Mouse (Mus musculus) neural tube, embryonic 14.5 days (tissue): ENCODE results near the gene Zpbp2. TPM values are rescaled to one million over a fixed set of nuclear protein-coding genes. Genes with fewer than 3 reads are reported as not detected.

ENCODE experiments used
- ATAC-seq: fragments of 200-750 bp; cut with Nextera tagmentation; 2 replicates; pipeline ENCODE4 v1.8.0; 2017; ENCODE audit warnings: low read depth, mild to moderate bottlenecking, moderate TSS enrichment, moderate library complexity
- H3K27ac ChIP-seq: fragments of 300-500 bp; sonication (generic); 2 replicates; pipeline ENCODE4 v1.5.1; 2014; ENCODE audit warnings: low read depth, mild to moderate bottlenecking, control low read depth, low read length, moderate library complexity, mixed read lengths
- H3K27me3 ChIP-seq: fragments of 300-500 bp; sonication (generic); 2 replicates; pipeline ENCODE4 v1.6.1; 2014; ENCODE audit warnings: low read length; ENCODE audit not compliant: control insufficient read depth, insufficient read depth
- H3K36me3 ChIP-seq: fragments of 300-500 bp; sonication (generic); 2 replicates; pipeline ENCODE4 v1.6.1; 2014; ENCODE audit warnings: low read length, mixed read lengths; ENCODE audit not compliant: control insufficient read depth, insufficient read depth
- H3K4me1 ChIP-seq: fragments of 300-500 bp; sonication (generic); 2 replicates; pipeline ENCODE4 v1.6.1; 2014; ENCODE audit warnings: low read length; ENCODE audit not compliant: control insufficient read depth, insufficient read depth
- H3K4me2 ChIP-seq: fragments of 300-500 bp; sonication (generic); 2 replicates; pipeline ENCODE4 v1.6.1; 2014; ENCODE audit warnings: mild to moderate bottlenecking, low read depth, low read length, control low read depth
- H3K4me3 ChIP-seq: fragments of 300-500 bp; sonication (generic); 2 replicates; pipeline ENCODE4 v1.5.1; 2014; ENCODE audit warnings: low read depth, low read length, control low read depth, mixed read lengths
- H3K9ac ChIP-seq: fragments of 300-500 bp; sonication (generic); replicated peaks from 2 replicates; pipeline ENCODE4 v1.6.1; 2014; ENCODE audit warnings: low read depth, mild to moderate bottlenecking, control low read depth, low read length, mixed read lengths
- H3K9me3 ChIP-seq: fragments of 300-500 bp; sonication (generic); 2 replicates; pipeline ENCODE4 v1.6.1; 2016; ENCODE audit warnings: low read length; ENCODE audit not compliant: control insufficient read depth
- WGBS: fragments of 180-500 bp; shearing (Covaris S2); extraction: QIAGEN DNeasy Blood & Tissue Kit; methylation state at CpG from one replicate; pipeline ENCODE4 v1.1.7; 2014; 5-methylcytosine and 5-hydroxymethylcytosine counted together
- polyA plus RNA-seq: library from polyadenylated mRNA; unstranded; fragments of >200 nt; fragmentation: Nextera tagmentation; extraction: Ambion mirVana; gene quantifications from 2 replicates; pipeline ENCODE4 v1.2.1, GENCODE M21; 2014

Gene Zpbp2
- polyA plus RNA-seq, 1 experiment from 2014 or later, result not detected

DNA sequence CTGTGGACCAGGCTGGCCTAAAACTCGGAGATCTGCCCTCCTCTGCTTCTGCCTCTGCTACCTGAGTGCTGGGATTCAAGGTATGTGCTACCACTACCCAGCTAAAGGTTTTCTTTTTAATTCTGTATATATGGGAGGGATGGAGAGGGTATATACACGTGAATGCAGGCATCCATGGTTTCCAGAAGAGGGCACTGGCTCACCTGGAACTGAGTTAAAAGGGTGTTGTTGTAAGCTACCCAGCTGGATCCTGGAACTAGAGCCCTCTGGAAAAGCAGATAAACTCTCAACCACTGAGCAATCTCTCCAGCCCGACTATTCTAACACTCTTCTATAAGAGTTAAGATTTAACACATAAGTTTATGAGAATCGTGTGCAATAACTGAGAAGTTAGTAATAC is 1.5 kb upstream of the Zpbp2 start:
- Histone ChIP-seq H3K36me3 (no peaks in the 10 kb centered on the region), H3K4me1 (0 out of 2 replicates have a peak, but pooled peaks cover 4% of the 10 kb centered on the region), H3K4me2 (no peak overlapping the region), H3K9ac (no peak overlapping the region), H3K4me3 (no peak overlapping the region), H3K9me3 (no peaks in the 10 kb centered on the region), H3K27me3 (peaks cover 42% of the 10 kb centered on the region), H3K27ac (no peak overlapping the region)
- ATAC-seq, result no peak
- WGBS, result 60% methylated on average over 4 of the region's 4 CpGs

DNA sequence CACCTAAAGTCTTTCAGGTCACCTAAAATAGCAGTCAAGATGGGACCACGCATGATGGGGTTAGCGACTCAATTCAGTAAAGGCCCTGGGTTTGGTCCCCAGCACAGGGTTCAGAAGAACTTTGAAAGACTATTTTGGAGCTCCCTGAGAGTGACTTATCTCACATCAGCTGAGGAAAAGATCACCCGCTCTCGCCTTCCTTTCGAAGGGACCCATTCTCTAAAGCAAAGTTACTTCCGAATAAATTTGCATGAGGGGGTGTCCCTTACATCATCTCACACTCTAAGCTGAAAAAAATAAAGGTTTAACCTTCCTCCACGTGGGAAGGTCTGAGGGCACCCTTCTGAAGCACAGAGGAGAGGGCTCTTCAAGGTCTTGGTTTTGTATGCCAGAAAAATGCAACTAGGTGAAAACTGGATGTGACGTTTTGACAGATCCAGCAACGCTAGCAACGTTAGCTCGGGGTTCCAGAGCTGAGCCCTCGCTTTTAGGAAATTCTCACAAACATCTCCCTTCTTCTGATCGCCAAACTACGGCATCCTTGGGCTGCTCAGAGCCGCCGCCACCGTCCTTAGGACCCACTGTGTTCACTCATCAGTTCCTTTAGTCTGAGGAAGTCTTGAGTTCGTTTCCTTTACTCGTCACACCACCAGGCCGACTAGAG is 454 bp upstream of the Zpbp2 start:
- Histone ChIP-seq H3K27me3 (peaks cover 34% of the 10 kb centered on the region), H3K4me1 (0 out of 2 replicates have a peak, but pooled peaks cover 4% of the 10 kb centered on the region), H3K4me2 (peak overlapping the region; percentile 63), H3K36me3 (no peaks in the 10 kb centered on the region), H3K4me3 (peak overlapping the region; percentile 60), H3K9ac (peak overlapping the region; percentile 59), H3K9me3 (no peaks in the 10 kb centered on the region), H3K27ac (peak overlapping the region; percentile 86)
- peak; percentile 19 for ATAC-seq
- WGBS, result 16% methylated on average over 20 of the region's 20 CpGs

- H3K36me3 ChIP-seq, result no peaks in the 10 kb centered on the region
- H3K9ac ChIP-seq, result no peak overlapping the region
- 0 out of 2 replicates have a peak, but pooled peaks cover 4% of the 10 kb centered on the region for H3K4me1 ChIP-seq
- ATAC-seq, result no peak
- no peaks in the 10 kb centered on the region for H3K9me3 ChIP-seq
- H3K4me2 ChIP-seq, result no peak overlapping the region
- H3K4me3 ChIP-seq, result no peak overlapping the region
- H3K27ac ChIP-seq, result no peak overlapping the region
- WGBS, result 90% methylated on average over 4 of the region's 4 CpGs
- H3K27me3 ChIP-seq, result peaks cover 7% of the 10 kb centered on the region; the same call in 1 of the 2 replicates
Observed at GRCm38 (mm10) chr11:98553966-98554365, 3.1 kb downstream of the Zpbp2 start.

GRCm38 (mm10) chr11:98555124-98555700 is 4.3 kb downstream of the Zpbp2 start:
- 71% methylated on average over 12 of the region's 12 CpGs for WGBS
- no peak for ATAC-seq

DNA sequence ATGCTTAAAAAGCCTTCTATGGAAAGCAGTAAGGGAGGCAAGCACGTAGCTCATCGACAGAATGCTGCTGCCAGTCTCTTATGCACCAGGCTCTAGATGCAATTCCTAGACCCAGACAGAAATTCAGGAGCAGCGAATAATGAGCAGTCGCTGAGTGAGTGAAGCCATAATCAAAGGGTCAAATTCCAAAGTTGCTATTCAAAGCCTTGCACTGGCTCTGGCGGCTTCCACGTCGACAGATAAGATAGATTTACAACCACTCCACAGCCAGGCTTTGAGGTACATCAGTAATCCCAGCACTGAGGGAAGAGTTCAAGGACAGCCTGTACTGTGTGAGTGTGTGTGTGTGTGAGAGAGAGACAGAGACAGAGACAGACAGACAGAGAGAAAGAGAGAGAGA is 10.0 kb downstream of the Zpbp2 start:
- Histone ChIP-seq H3K4me3 (no peak overlapping the region), H3K9ac (no peak overlapping the region), H3K27me3 (no peaks in the 10 kb centered on the region), H3K9me3 (no peaks in the 10 kb centered on the region), H3K4me2 (no peak overlapping the region), H3K36me3 (no peaks in the 10 kb centered on the region), H3K4me1 (no peaks in the 10 kb centered on the region), H3K27ac (no peak overlapping the region)
- WGBS, result 34% methylated on average over 7 of the region's 7 CpGs
- no peak for ATAC-seq

More at GRCm38 (mm10) chr11:98555124-98555700, 4.3 kb downstream of the Zpbp2 start:
- Histone ChIP-seq H3K9me3 (no peaks in the 10 kb centered on the region), H3K4me1 (0 out of 2 replicates have a peak, but pooled peaks cover 4% of the 10 kb centered on the region), H3K36me3 (no peaks in the 10 kb centered on the region), H3K4me3 (no peak overlapping the region), H3K27me3 (peaks cover under 1% of the 10 kb centered on the region; the same call in 1 of the 2 replicates), H3K27ac (no peak overlapping the region), H3K9ac (no peak overlapping the region), H3K4me2 (no peak overlapping the region)

- 82% methylated on average over 3 of the region's 3 CpGs for WGBS
- Histone ChIP-seq H3K36me3 (no peaks in the 10 kb centered on the region), H3K4me3 (no peak overlapping the region), H3K4me1 (no peaks in the 10 kb centered on the region), H3K9ac (no peak overlapping the region), H3K4me2 (no peak overlapping the region), H3K9me3 (no peaks in the 10 kb centered on the region), H3K27ac (no peak overlapping the region), H3K27me3 (no peaks in the 10 kb centered on the region)
- ATAC-seq, result no peak
Observed at GRCm38 (mm10) chr11:98563025-98563424, 12.1 kb downstream of the Zpbp2 start.

DNA sequence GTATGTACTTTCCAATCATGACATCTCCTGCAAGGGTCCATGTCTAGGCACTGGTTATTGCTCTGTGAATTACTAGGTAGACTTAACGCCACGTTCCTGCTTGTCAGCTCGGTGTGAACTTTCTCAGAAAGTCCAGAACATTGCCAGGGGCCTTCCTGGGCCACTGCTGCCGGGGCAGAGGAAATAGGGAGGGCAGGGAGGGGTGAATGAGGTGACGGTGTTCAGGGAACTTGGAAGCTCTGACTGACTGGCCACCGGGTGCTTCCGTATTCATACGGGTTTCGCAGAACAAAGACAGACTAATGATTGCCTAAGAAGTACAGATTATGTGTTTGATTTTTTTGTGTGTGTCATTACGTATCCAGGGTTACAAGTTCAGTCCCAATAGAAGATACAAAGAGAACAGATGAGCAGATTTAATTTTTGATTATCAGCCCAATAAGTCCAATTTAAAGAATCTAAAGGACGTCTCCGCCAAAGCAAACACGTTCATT is 13.1 kb downstream of the Zpbp2 start:
- Histone ChIP-seq H3K27ac (no peak overlapping the region), H3K36me3 (no peaks in the 10 kb centered on the region), H3K4me3 (no peak overlapping the region), H3K9me3 (no peaks in the 10 kb centered on the region), H3K9ac (no peak overlapping the region), H3K4me2 (no peak overlapping the region), H3K4me1 (no peaks in the 10 kb centered on the region), H3K27me3 (no peaks in the 10 kb centered on the region)
- WGBS, result 80% methylated on average over 13 of the region's 13 CpGs
- ATAC-seq, result no peak

GRCm38 (mm10) chr11:98568326-98568725 is 17.4 kb downstream of the Zpbp2 start:
- H3K36me3 ChIP-seq, result no peaks in the 10 kb centered on the region
- WGBS, result 90% methylated on average over 8 of the region's 8 CpGs

GRCm38 (mm10) chr11:98569461-98569860 is 18.6 kb downstream of the Zpbp2 start:
- ATAC-seq, result no peak
- no peaks in the 10 kb centered on the region for H3K27me3 ChIP-seq
- H3K9ac ChIP-seq, result no peak overlapping the region
- no peak overlapping the region for H3K27ac ChIP-seq
- H3K9me3 ChIP-seq, result no peaks in the 10 kb centered on the region
- WGBS, result 78% methylated on average over 6 of the region's 6 CpGs
- no peak overlapping the region for H3K4me2 ChIP-seq
- no peaks in the 10 kb centered on the region for H3K36me3 ChIP-seq
- H3K4me3 ChIP-seq, result no peak overlapping the region
- H3K4me1 ChIP-seq, result no peaks in the 10 kb centered on the region

More at GRCm38 (mm10) chr11:98568326-98568725, 17.4 kb downstream of the Zpbp2 start:
- Histone ChIP-seq H3K4me1 (no peaks in the 10 kb centered on the region), H3K4me2 (no peak overlapping the region), H3K4me3 (no peak overlapping the region), H3K9me3 (no peaks in the 10 kb centered on the region), H3K27ac (no peak overlapping the region), H3K9ac (no peak overlapping the region), H3K27me3 (no peaks in the 10 kb centered on the region)
- ATAC-seq, result no peak
